ENCODE assay signal across 20 mouse cellular contexts in genomic region chr16:90550058-90550795, GRCm38 (mm10).
DNase-seq lines count a peak whose midpoint lies in the region; ATAC-seq lines count a peak whose summit lies in the region.
"Had no signal": no experiment of that assay in that cellular context is flagged by ENCODE, and none has a peak within 500 bp of the region (broad histone marks: within the 10 kb centered on the region; RNA-seq: fewer than 3 reads in every experiment).

No protein-coding gene starts in this region.

- H3K4me3 ChIP-seq in hindbrain, embryonic 16.5 days (ENCODE audit: low read length): no peak overlapping the region
- no peak overlapping the region for H3K4me3 ChIP-seq in hindbrain, embryonic 11.5 days (ENCODE audit: low read depth, low read length)
- H3K4me3 ChIP-seq in embryonic facial prominence, embryonic 12.5 days: no peak overlapping the region
- H3K4me3 ChIP-seq in liver, embryonic 12.5 days: no peak overlapping the region
- H3K4me3 ChIP-seq: heart, adult 2 months; heart, embryonic 15.5 days had no signal

- peaks cover 2% of the 10 kb centered on the region for H3K9me3 ChIP-seq in hindbrain, embryonic 16.5 days (ENCODE audit: control insufficient read depth, low read length)
- no peaks in the 10 kb centered on the region for H3K9me3 ChIP-seq in hindbrain, embryonic 11.5 days (ENCODE audit: control insufficient read depth, low read length)
- H3K9me3 ChIP-seq in embryonic facial prominence, embryonic 12.5 days: peaks cover 5% of the 10 kb centered on the region; the same call in 1 of the 2 replicates
- H3K9me3 ChIP-seq in liver, embryonic 12.5 days (replicated peaks): no peaks in the 10 kb centered on the region
- H3K9me3 ChIP-seq: heart, embryonic 15.5 days had no signal

- peak; percentile 61; the same call in 1 of the 2 replicates for ATAC-seq in hindbrain, embryonic 16.5 days
- no peak for ATAC-seq in hindbrain, embryonic 11.5 days (ENCODE audit: low FRiP score)
- no peak for ATAC-seq in embryonic facial prominence, embryonic 12.5 days (ENCODE audit: insufficient number of reproducible peaks, insufficient read depth, low FRiP score, low TSS enrichment)
- no peak for ATAC-seq in liver, embryonic 12.5 days
- ATAC-seq: forebrain, embryonic 16.5 days had no signal

- H3K27me3 ChIP-seq in hindbrain, embryonic 16.5 days (replicated peaks; ENCODE audit: control insufficient read depth, insufficient read depth, low read length): no peaks in the 10 kb centered on the region
- H3K27me3 ChIP-seq in hindbrain, embryonic 11.5 days (ENCODE audit: control insufficient read depth, insufficient read depth, low read length): no peaks in the 10 kb centered on the region
- no peaks in the 10 kb centered on the region for H3K27me3 ChIP-seq in embryonic facial prominence, embryonic 12.5 days
- no peaks in the 10 kb centered on the region for H3K27me3 ChIP-seq in liver, embryonic 12.5 days (replicated peaks)

- no peak overlapping the region for H3K4me2 ChIP-seq in hindbrain, embryonic 16.5 days (ENCODE audit: low read length)
- H3K4me2 ChIP-seq in hindbrain, embryonic 11.5 days (replicated peaks; ENCODE audit: low read depth, low read length): no peak overlapping the region
- H3K4me2 ChIP-seq in embryonic facial prominence, embryonic 12.5 days (replicated peaks): no peak overlapping the region
- H3K4me2 ChIP-seq in liver, embryonic 12.5 days: no peak overlapping the region
- H3K4me2 ChIP-seq: heart, embryonic 11.5 days; heart, embryonic 15.5 days had no signal

- H3K27ac ChIP-seq in hindbrain, embryonic 16.5 days (ENCODE audit: low read depth, low read length): no peak overlapping the region; the same call in 1 of the 2 replicates
- no peak overlapping the region for H3K27ac ChIP-seq in hindbrain, embryonic 11.5 days (ENCODE audit: low read depth, low read length)
- H3K27ac ChIP-seq in embryonic facial prominence, embryonic 12.5 days: 0 out of 2 replicates have a peak overlapping the region, but pooled peaks have one; percentile 13
- no peak overlapping the region for H3K27ac ChIP-seq in liver, embryonic 12.5 days
- H3K27ac ChIP-seq: heart, adult 2 months; heart, embryonic 15.5 days had no signal

- H3K9ac ChIP-seq in hindbrain, embryonic 16.5 days (ENCODE audit: low read depth, low read length): no peak overlapping the region
- no peak overlapping the region for H3K9ac ChIP-seq in hindbrain, embryonic 11.5 days (ENCODE audit: low read depth, low read length)
- no peak overlapping the region for H3K9ac ChIP-seq in embryonic facial prominence, embryonic 12.5 days
- H3K9ac ChIP-seq in liver, embryonic 12.5 days: no peak overlapping the region
- H3K9ac ChIP-seq: heart, embryonic 15.5 days had no signal

- WGBS in hindbrain, embryonic 16.5 days: 58% methylated on average over 13 of the region's 13 CpGs
- 75% methylated on average over 13 of the region's 13 CpGs for WGBS in hindbrain, embryonic 11.5 days
- WGBS in embryonic facial prominence, embryonic 12.5 days: 68% methylated on average over 13 of the region's 13 CpGs
- 55% methylated on average over 13 of the region's 13 CpGs for WGBS in liver, embryonic 12.5 days (ENCODE audit: insufficient replicate concordance)

- H3K4me1 ChIP-seq in hindbrain, embryonic 16.5 days (ENCODE audit: control insufficient read depth, insufficient read depth, low read depth, low read length): no peaks in the 10 kb centered on the region
- no peaks in the 10 kb centered on the region for H3K4me1 ChIP-seq in hindbrain, embryonic 11.5 days (replicated peaks; ENCODE audit: control insufficient read depth, insufficient read depth, low read length)
- H3K4me1 ChIP-seq in embryonic facial prominence, embryonic 12.5 days: peaks cover 15% of the 10 kb centered on the region
- H3K4me1 ChIP-seq in liver, embryonic 12.5 days: no peaks in the 10 kb centered on the region

- DNase-seq in hindbrain, embryonic 11.5 days (ENCODE audit: low spot score): no peak
- peak; percentile 29 for DNase-seq in layer of hippocampus, adult 9-11 months
- DNase-seq in layer of hippocampus, adult 9-10 months (ENCODE audit: low spot score): no peak
- DNase-seq in retina, postnatal 1 day: peak; percentile 51
- no peak for DNase-seq in retina, embryonic 14.5 days (ENCODE audit: low spot score)
- DNase-seq: adrenal gland, adult 8-10 months; adrenal gland, postnatal 36 days; cerebellum, adult 11 months; cerebellum, adult 8-10 months; cerebellum, postnatal 14 days; embryo, embryonic 11 days; gastrocnemius, postnatal 14 days; heart, adult 2 months; heart, postnatal 14 days had no signal

- no peaks in the 10 kb centered on the region for H3K36me3 ChIP-seq in hindbrain, embryonic 16.5 days (ENCODE audit: control insufficient read depth, insufficient read depth, low read length)
- H3K36me3 ChIP-seq in hindbrain, embryonic 11.5 days (ENCODE audit: control insufficient read depth, insufficient read depth, low read length): no peaks in the 10 kb centered on the region
- no peaks in the 10 kb centered on the region for H3K36me3 ChIP-seq in embryonic facial prominence, embryonic 12.5 days
- H3K36me3 ChIP-seq in liver, embryonic 12.5 days: no peaks in the 10 kb centered on the region
- H3K36me3 ChIP-seq: heart, embryonic 15.5 days had no signal

Comparison
In these comparisons a context has a peak if more than half of its experiments do, and no peak if none do; other contexts are left out.
1. DNase-seq: peak in layer of hippocampus, adult 9-11 months (single experiment) and retina, postnatal 1 day (single experiment); none in hindbrain, embryonic 11.5 days (single experiment), layer of hippocampus, adult 9-10 months (single experiment) and retina, embryonic 14.5 days (single experiment).